Mouse (Mus musculus): ENCODE measurements around the gene Nav2.

Nav2 gene

DNA sequence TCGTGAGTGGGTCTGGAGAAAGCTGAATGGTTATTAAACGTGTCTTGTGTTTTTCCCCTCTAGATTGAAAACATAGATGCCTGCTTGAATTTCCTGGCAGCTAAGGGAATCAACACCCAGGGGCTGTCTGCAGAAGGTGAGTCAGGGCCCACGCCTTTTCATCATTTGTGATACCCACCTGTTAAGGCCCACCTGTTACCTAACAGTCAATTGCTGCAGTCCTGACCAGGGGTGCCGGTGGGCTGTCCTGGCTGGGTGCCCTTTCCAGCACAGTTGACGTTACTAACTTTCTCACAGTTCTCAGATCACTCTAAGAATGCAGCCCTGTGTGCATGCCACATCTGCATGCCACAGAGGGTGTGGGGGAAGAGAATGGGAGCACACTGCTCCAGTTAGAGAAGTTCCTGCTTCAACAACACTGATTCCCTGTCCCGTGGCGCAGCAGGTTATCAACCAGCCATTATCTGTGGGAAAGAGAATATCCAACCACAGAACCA is 489.6 kb downstream of the Nav2 start:
- no peak for DNase-seq (ENCODE audit: low read depth, low spot score)

DNA sequence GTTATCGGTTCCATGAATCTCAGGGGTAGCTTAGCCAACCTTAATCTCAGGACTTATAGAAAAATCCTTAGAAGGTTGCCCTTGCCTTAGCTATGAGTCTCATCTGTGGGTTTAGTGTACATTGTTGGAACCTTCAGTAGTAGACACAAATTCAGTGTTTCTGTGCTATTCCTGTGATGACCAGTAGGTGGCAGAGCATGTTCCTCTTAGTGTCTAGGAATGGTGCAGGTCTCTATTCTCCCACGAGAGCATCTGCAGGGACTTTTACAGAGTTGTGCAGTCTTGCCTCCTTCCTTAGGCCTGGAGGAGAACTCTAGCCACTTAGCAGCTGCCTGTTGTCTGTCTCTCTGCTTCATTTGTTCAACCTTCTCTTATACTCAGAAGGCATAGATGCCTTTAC is 490.8 kb downstream of the Nav2 start:
- DNase-seq (ENCODE audit: low read depth, low spot score): peak; percentile 21

DNA sequence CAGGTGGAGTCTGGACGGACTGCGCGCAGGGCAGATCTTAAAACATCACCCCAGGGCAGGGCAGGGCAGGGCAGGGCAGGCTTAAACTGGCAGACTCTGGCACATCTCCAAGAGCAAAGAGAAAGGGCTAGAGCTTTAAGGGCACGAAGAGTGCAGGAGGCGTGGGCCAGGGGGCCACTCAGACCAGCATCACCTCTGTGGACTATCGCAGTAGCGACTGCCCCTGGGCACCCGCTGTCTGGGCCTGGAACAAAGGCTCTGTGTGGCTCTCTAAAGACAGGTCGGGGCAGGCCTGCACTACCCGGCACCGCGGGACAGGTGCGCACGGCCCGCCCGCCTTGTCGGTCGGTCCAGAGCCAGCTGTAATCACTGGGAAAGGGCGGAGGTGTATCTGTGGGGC is 491.9 kb downstream of the Nav2 start:
- DNase-seq (ENCODE audit: low read depth, low spot score): no peak

DNA sequence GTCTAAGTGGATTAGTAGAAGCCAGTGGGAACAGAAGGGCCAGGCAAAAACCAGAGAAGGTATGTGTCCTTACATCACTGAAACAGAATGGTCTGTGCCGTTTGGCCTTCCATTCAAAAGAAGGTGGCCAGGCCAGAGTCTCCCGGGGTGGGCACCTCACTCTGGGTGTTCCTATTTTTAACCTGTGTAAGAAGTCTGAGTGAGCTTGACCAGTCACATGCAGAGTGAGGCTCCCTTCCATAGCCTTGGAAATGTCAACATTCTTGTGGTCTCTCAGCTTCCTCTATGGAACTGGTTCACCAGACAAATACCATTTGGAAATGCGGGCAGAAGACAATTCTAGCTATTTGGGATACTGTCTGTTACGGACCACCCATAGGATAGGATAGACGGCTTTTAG is 494.0 kb downstream of the Nav2 start:
- DNase-seq (ENCODE audit: low read depth, low spot score): no peak

DNA sequence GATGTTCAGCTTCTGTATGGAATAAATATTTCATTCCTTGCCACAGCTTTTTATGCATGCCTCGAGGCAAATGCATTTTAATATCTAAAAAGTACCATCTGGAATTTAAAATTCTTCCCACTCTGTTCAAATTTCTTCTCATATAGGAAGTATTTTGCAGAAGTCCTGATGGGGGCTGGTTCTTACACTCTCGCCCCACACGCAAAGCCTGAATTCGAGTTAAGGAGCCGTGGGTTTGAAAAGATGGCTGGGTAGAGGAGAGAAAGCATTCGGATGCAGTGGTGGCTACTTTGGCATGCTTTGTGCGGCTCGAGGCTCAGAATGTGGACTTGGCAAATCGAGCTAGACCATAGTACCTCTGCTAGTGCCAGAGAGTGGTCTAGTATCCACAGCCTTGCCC is 499.2 kb downstream of the Nav2 start:
- DNase-seq (ENCODE audit: low read depth, low spot score): no peak

DNA sequence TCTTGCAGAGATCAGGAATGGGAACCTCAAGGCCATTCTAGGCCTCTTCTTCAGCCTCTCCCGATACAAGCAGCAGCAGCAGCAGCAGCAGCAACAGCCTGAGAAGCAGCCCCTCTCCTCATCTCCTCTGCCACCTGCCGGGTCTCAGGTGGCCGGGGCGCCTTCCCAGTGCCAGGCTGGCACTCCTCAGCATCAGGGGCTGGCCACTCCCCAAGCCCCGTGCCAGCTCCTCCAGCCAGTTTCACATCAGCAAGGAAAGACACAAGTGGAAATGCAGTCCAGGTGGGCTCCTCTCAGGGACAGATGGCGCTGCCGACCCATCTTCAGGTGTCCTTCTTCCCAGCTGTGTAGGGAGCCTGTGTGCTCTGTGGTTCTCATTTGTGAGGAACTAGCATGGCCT is 500.1 kb downstream of the Nav2 start:
- DNase-seq (ENCODE audit: low read depth, low spot score): no peak

DNA sequence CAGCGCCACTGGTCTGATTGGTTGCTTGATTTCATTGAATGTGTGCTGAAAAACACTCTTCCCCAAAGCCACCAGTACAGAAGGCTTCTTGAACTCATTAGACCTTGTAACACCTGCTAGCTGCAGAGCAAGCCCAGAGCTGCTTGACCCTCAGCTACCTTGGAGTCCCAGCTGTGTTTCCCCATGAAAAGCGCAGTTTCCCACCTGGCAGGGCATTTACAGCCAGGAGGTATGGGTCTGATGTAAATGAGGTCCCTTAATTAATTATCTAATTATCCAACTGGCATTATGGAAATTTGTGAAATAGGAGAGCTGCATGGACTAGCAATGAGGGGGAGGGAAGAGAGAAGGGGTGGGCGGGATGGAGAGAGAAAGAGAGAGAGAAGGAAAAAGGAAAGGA is 500.7 kb downstream of the Nav2 start:
- DNase-seq (ENCODE audit: low read depth, low spot score): no peak

DNA sequence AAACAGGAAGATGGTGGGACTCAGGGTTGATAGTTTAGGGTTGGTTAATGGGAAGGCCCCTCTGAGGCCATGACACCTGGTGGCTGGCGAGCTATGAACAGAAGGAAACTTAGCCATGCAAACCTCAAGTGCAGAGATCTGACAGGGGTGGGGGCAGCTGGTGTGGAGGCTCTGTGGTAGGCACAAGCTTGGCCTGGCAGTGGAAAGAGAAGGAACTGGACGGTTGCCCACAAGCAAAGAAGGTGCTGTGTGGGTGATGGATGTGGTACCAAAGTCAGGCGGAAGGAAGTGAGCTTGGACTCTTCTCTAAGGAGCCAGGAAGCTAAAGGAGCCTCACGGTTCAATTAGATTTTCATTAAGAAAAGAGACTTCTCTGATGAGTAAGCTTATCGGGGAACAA is 501.7 kb downstream of the Nav2 start:
- DNase-seq (ENCODE audit: low read depth, low spot score): no peak

DNA sequence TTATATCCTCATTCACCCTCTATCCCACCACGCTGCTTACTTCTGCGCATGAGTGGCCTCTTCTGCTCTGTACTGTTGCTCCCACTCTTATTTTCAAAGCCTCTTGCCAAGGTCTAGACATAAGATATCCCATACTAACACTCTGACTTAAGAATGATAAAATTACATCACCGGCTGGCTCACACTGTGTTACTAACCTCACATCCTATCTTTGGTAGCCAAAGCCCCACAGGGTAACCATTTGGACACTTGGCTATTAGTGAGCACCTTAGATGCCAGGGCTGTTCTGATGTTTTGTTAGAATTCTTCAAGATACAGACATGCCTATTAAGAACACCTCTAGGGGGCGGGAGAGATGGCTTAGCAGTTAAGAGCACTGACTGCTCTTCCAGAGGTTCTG is 502.4 kb downstream of the Nav2 start:
- no peak for DNase-seq (ENCODE audit: low read depth, low spot score)

DNA sequence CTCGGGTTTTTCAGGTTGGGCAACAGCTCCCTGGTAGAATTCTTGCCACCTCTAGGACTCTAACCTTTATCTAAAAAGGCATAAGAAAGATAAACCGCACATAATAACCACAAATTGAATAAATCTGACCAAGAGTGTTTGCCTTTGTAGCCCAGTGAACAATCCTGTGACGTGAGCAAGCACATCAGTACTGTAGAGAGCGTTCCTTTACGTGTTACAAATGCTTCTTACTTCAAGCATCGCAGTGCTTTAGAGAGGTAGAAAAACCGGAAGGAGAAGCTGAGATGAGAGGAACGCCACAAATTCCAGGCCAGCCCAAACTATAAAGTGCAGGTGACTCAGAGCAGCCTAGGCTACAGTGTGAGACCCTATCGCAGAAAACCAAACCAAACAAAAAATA is 503.3 kb downstream of the Nav2 start:
- DNase-seq (ENCODE audit: low read depth, low spot score): no peak

DNA sequence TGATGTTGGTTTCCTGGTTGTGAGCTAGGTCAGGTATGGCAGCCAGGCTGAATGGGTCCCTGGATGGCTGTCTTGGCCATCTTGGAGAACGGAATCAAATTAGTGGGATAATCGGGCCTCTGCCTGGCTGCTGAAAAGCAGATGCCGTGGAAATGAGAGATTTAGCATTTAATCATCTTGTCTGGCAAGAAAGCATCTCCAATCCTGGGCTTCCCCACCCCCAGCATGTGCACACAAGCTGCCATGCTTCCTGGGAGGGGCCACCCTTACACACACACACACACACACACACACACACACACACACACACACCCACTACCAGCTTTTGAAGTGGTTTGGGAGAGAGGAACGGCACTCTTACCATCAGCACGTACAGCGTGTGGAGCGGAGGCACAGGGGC is 506.6 kb downstream of the Nav2 start:
- DNase-seq (ENCODE audit: low read depth, low spot score): no peak

DNA sequence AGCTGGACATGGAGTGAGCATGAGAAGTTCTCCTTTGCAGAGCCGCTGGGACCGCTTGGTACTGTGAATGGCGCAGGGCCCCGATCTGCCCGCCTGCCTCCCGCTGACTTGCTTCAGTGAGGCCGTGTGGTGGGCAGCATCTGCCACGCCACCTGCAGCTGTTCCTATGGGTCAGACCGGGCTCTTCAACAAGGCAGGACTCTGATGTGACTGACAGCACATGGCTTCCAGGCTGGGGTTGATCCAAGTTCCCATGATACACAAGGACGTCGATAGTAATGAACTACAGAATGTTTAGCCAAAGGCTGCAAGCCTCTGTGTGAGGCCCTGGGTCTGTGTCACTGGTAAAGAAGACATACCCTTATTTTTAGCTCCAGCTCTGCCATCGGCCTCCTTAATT is 507.2 kb downstream of the Nav2 start:
- DNase-seq (ENCODE audit: low read depth, low spot score): no peak

DNA sequence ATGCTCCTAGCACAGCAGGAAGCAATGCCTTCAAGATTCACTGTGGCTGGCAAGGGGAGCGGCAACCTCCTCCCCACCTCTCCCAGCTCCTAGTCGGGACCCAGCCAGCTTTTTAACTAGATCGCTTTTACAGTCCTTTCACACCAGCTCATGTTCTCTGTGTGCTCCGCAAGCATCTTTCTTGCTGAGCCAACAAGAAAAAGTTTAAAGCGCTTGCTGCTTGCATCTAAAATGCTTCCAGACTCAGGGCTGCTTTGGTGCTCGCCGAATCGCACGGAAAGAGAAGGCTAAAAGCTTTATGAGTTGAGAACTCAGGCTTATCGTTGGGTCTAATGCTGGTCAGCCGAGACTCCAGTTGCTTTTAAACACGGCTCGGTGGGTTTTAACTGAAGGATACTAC is 510.3 kb downstream of the Nav2 start:
- DNase-seq (ENCODE audit: low read depth, low spot score): no peak

DNA sequence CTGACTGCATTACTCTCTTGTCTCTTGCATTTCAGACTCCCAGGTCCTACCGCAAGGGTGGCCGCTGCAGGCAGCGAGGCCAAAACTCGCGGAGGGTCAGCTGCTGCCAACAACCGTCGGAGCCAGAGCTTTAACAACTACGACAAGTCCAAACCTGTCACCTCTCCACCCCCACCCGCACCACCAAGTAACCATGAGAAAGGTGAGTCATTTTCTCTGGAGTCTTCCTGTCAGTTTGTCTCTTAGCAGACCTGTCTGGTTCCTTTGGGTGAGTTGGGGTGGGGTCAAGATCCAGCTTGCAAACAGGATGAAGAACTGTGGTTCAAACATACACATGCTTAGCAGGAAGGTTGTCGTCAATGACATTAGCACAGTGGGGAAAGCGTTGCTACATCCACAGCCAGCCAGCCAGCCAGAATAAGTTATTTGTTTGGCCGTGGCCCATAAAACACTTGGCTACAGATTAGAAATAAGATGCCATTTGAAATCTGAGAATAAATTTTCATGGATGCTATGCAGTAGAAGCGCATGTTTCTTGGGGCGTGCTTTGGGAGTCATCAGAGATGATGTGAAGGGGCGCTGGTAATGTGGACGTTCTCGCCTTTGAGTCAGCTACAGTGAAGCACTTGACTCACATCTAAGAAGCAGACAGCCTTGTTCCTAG is 511.8 kb downstream of the Nav2 start:
- DNase-seq (ENCODE audit: low read depth, low spot score): no peak

DNA sequence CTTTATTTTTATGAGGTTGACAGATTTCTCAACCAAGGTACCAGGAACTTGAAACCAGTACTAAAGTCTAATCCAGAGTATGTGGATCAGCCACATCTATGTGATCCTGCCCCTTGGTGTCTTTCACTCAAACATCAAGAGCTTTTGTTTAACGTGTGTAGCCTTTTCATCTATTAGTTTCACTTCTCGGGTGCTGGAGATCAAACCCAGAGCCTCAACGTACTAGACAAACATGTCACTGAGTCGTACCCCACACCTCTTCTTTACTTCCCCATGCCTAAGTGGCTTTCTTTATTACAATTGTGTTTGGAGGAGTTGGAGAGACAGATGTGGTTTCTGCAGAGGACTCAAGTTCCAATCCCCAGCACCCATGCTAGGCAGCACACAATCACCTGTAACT is 512.7 kb downstream of the Nav2 start:
- no peak for DNase-seq (ENCODE audit: low read depth, low spot score)

DNA sequence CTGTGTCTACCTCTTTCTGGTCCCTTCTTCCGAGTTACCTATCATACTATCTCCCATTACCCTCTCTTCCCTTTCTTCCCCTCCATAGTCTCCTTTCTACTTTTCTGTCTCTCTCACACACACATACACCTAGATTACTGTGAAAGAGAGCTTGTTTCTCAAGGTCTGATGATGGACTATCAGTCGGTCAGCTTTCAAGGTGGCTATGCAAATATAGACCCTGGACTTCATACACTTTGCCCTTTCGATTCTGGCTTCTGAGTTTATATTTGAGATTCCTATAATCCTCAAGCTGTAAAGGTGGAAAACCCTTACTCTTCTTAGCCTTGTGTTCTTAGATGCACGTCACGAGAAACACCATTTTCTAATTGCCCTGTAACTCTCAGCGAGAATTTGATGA is 515.4 kb downstream of the Nav2 start:
- DNase-seq (ENCODE audit: low read depth, low spot score): no peak

DNA sequence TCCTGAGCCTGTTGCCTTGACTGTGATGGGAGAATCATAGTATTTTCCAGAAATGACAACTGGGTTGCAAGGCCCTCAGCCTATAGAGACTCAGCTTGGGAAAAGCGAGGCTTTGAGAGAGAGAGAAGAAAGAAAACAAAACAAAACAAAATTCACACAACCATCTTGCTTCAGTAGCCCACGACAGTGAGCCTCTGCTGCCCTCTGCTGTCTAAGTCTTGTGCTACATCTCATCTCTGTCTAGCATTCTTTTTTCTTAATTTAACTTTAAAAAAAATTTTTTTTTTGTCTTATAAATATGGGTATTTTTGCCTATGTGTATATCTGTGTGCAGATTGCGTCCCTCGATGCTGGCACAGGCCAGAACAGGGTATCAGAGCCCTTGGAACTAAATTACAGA is 517.5 kb downstream of the Nav2 start:
- no peak for DNase-seq (ENCODE audit: low read depth, low spot score)

DNA sequence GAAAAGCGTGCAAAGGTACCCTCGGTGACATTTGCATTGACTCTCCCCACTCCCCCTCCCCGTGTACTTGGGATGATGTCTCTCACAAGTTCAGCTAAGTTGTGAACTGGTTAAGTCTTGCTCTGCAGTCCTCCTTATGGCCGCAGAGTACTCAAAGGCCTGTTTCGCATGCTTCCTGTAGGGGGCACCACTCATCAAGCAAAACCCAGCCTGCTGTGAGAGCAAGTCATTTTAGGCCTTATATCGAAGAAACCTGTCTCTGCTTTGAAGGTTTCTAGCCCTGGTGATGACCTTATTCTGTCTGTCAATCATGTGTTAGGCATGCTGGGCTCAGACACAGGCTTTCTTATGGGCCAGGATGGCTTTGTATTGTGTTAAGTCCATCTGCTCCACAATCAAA is 519.3 kb downstream of the Nav2 start:
- DNase-seq (ENCODE audit: low read depth, low spot score): no peak

DNA sequence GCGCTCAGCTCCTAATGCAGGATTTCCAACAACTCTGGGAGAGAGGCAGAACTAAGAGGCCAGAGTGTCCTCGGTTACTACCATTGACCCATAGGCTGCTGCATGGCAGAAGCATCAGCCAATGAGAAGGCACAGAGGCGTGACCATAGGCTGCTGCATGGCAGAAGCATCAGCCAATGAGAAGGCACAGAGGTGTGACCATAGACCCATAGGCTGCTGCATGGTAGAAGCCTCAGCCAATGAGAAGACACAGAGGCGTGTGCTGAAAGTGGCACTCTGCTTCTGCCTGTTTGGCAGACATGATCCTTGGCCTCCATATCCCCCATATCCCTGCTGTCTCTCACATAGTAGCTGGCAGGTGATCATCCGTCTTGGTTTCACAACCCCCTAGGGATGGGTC is 520.4 kb downstream of the Nav2 start:
- no peak for DNase-seq (ENCODE audit: low read depth, low spot score)

DNA sequence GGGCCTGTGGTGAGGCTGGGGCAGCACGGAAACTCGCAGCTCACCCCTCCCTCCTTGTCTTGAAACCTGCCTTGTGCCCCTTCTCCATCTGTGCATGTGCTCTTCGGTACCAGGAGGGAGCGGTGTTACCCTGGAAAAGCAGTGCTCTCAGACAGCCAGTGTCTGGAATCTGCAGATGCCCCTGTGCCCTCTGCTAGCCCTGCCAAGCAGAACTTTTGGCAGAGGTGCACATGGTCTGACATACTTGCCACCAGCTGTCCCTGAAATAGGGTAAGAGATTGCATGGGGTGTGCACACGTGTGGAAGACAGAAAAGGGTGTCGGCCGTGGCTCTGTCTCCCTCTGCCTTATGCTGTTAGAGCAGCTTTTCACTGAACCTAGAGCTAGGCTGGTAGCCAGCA is 522.3 kb downstream of the Nav2 start:
- DNase-seq (ENCODE audit: low read depth, low spot score): no peak

DNA sequence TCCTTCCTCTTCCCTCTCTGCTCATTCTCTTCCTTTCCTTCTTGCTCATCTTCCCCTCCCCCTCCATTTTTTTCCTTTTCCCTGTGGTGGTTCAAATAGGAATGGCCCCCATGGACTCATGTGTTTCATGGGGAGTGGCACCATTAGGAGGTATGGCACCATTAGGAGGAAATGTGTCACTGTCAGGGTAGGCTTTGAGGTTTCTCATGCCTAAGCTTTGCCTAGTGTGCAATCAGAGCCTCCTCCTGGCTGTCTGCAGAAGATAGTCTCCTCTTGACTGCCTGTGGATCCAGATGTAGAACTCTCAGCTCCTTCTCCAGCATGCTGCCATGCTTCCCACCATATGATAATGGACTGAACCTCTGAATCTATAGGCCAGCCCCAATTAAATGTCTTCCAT is 525.4 kb downstream of the Nav2 start:
- no peak for DNase-seq (ENCODE audit: low read depth, low spot score)

DNA sequence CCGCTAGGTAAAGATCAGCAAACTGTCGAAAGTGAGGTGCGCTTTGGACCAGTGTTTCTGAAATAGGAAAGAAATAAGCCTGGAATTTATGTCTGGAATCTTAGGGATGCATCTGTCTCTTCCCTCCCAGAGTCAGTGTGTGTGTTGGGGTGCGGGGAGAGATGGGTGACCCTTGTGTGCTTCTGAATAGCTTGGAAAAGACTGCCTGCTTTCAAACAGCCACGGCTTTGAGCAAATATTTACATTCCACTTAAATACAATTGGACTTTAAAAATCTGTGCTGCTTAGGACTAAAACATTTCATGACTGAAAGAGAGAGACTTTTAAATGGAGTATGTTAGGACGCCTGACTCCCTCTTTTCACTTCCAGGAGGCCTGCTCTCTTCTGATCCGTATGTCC is 528.0 kb downstream of the Nav2 start:
- DNase-seq (ENCODE audit: low read depth, low spot score): no peak

DNA sequence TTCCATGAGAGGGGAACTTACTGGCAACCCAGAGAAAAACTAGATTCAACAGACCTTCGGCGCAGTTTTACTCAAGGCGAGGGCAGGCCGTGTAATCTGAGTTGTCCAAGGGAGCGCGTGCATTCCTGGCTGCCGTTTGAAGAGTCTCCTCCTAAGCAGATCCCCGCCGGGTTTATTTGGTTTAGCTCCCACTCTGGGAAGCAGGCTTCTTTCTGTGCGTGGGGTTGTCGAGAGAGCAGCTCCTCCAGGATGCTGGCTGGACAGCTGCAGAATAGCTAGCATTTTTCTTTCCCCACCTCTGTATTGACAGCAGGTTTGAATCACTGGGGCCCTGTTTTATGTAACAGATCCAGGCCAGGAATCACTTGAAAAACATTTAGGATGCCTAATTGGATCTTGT is 529.4 kb downstream of the Nav2 start:
- no peak for DNase-seq (ENCODE audit: low read depth, low spot score)

DNA sequence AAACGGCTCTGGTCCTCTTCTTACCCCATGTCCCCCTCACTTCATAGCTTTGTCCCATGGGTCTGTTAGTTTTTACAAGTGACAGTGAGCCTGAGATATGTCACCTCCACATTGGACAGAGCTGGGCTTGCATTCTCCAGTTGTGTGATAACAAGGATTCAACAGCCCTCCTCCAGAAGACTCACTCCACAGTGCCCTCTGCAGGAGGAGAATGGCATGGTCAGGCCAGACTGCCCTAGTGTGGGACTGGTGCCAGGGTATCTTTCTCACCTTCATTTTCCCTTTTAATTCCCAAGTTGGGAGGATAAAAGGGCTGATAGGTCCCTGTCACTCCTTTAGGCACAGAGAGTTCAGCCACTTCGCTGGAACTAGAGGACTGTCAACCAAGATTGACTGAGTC is 530.6 kb downstream of the Nav2 start:
- no peak for DNase-seq (ENCODE audit: low read depth, low spot score)
